Mouse (Mus musculus) cerebellum, adult 2 months (tissue): Measurements from ENCODE around the gene Slpi.

ENCODE experiments used
- CTCF ChIP-seq: fragments of 200-500 bp; IDR thresholded peaks from 2 replicates; pipeline ENCODE4 v1.5.1; 2011; ENCODE audit warnings: low read depth, mild to moderate bottlenecking, control low read depth, low read length, moderate library complexity, borderline replicate concordance; ENCODE audit not compliant: insufficient read depth
- POLR2A ChIP-seq: fragments of 200-500 bp; IDR thresholded peaks from 2 replicates; pipeline ENCODE4 v1.6.1; 2011; ENCODE audit warnings: low read length, control low read depth, borderline replicate concordance; ENCODE audit not compliant: insufficient read depth

DNA sequence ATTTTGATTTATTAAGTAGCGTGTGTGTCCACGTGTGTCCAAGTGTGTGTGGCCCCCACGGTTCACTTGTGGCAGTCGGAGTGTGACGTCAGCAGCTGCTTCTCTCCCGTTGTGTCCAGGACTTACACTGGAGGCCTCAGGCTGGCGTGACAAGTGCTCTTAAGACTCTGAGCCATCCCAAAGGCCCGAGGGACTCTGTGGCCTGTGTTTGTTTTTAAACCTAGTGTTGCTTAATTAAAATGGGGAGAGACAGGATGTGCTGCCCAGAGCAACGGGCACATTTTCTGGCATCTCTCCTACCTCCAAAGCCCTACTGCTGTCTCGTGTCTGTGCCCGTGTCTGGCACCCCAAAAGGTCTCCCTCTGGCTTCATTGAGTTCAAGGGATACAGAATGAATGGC is 34.6 kb upstream of the Slpi start:
- no peak for TF ChIP-seq CTCF
- no peak for TF ChIP-seq POLR2A
